Mouse (Mus musculus): ENCODE measurements around the gene Cdc7. TPM values are rescaled to one million over a fixed set of nuclear protein-coding genes. Genes with fewer than 3 reads are reported as not detected.

The Cdc7 gene
- 63.7 and 65.3 TPM in 2 replicates for polyA plus RNA-seq (2016; fragmentation: Nextera tagmentation; extraction: Ambion mirVana)

- Histone ChIP-seq H3K27me3 (replicated peaks; ENCODE audit: low read depth, poor library complexity, severe bottlenecking) (no peaks in the 10 kb centered on the region), H3K27ac (replicated peaks) (peak within 1 kb of the TSS; percentile 96), H3K36me3 (replicated peaks) (peaks cover 22% of the 10 kb centered on the region), H3K4me3 (peak within 1 kb of the TSS; percentile 96), H3K4me1 (peaks cover 20% of the 10 kb centered on the region), H3K9me3 (no peaks in the 10 kb centered on the region)
- peak; percentile 96 for DNase-seq (ENCODE audit: low spot score)
- WGBS, result 7% methylated on average over 54 of the region's 54 CpGs
Observed at GRCm38 (mm10) chr5:106963584-106964512, at the start of gene Cdc7. Gene Cdc7, plus strand, starts transcription at chr5:106964322.

GRCm38 (mm10) chr5:106919315-106919714 is 44.8 kb upstream of the Cdc7 start:
- Histone ChIP-seq H3K27me3 (replicated peaks; ENCODE audit: low read depth, poor library complexity, severe bottlenecking) (no peaks in the 10 kb centered on the region), H3K4me1 (no peaks in the 10 kb centered on the region), H3K4me3 (no peak overlapping the region), H3K36me3 (replicated peaks) (0 out of 2 replicates have a peak, but pooled peaks cover 3% of the 10 kb centered on the region), H3K27ac (replicated peaks) (no peak overlapping the region), H3K9me3 (no peaks in the 10 kb centered on the region)
- no peak for DNase-seq (ENCODE audit: low spot score)

- H3K4me3 ChIP-seq, result peak within 1 kb of the TSS; percentile 85
- H3K27ac ChIP-seq (replicated peaks), result peak within 1 kb of the TSS; percentile 93
- H3K9me3 ChIP-seq, result no peaks in the 10 kb centered on the region
- under 1% methylated on average over 70 of the region's 76 CpGs for WGBS
- 0 out of 2 replicates have a peak, but pooled peaks cover 3% of the 10 kb centered on the region for H3K36me3 ChIP-seq (replicated peaks)
- DNase-seq (ENCODE audit: low spot score), result peak; percentile 84
- peaks cover 8% of the 10 kb centered on the region; the same call in 1 of the 2 replicates for H3K4me1 ChIP-seq
- H3K27me3 ChIP-seq (replicated peaks; ENCODE audit: low read depth, poor library complexity, severe bottlenecking), result no peaks in the 10 kb centered on the region
Observed at GRCm38 (mm10) chr5:106925488-106926368, 38.4 kb upstream of the Cdc7 start, which contains the start of gene Hfm1. Gene Hfm1, minus strand, starts transcription at chr5:106926321.

- peak overlapping the region; percentile 93 for H3K27ac ChIP-seq (replicated peaks)
- H3K9me3 ChIP-seq, result no peaks in the 10 kb centered on the region
- DNase-seq (ENCODE audit: low spot score), result no peak
- no peaks in the 10 kb centered on the region for H3K27me3 ChIP-seq (replicated peaks; ENCODE audit: low read depth, poor library complexity, severe bottlenecking)
- no peaks in the 10 kb centered on the region for H3K36me3 ChIP-seq (replicated peaks)
- peaks cover 8% of the 10 kb centered on the region; the same call in 1 of the 2 replicates for H3K4me1 ChIP-seq
- H3K4me3 ChIP-seq, result peak overlapping the region; percentile 85
- 36% methylated on average over 4 of the region's 4 CpGs for WGBS
Observed at GRCm38 (mm10) chr5:106926369-106926686, 37.8 kb upstream of the Cdc7 start.

- no peak for DNase-seq (ENCODE audit: low spot score)
- H3K9me3 ChIP-seq, result no peaks in the 10 kb centered on the region
- no peak overlapping the region for H3K27ac ChIP-seq (replicated peaks)
- no peaks in the 10 kb centered on the region for H3K36me3 ChIP-seq (replicated peaks)
- H3K27me3 ChIP-seq (replicated peaks; ENCODE audit: low read depth, poor library complexity, severe bottlenecking), result no peaks in the 10 kb centered on the region
- H3K4me3 ChIP-seq, result no peak overlapping the region
- WGBS, result 77% methylated on average over 4 of the region's 4 CpGs
- H3K4me1 ChIP-seq, result peaks cover 8% of the 10 kb centered on the region; the same call in 1 of the 2 replicates
Observed at GRCm38 (mm10) chr5:106927996-106928395, 36.1 kb upstream of the Cdc7 start.

- Histone ChIP-seq H3K9me3 (no peaks in the 10 kb centered on the region), H3K27ac (replicated peaks) (no peak overlapping the region), H3K36me3 (replicated peaks) (no peaks in the 10 kb centered on the region), H3K4me3 (no peak overlapping the region), H3K4me1 (no peaks in the 10 kb centered on the region), H3K27me3 (replicated peaks; ENCODE audit: low read depth, poor library complexity, severe bottlenecking) (no peaks in the 10 kb centered on the region)
- 77% methylated on average over 4 of the region's 4 CpGs for WGBS
- DNase-seq (ENCODE audit: low spot score), result no peak
Observed at GRCm38 (mm10) chr5:106946342-106946741, 17.8 kb upstream of the Cdc7 start.

GRCm38 (mm10) chr5:106948683-106949082 is 15.4 kb upstream of the Cdc7 start:
- H3K36me3 ChIP-seq (replicated peaks), result no peaks in the 10 kb centered on the region
- 85% methylated on average over 6 of the region's 6 CpGs for WGBS
- DNase-seq (ENCODE audit: low spot score), result no peak
- no peak overlapping the region for H3K4me3 ChIP-seq
- H3K27ac ChIP-seq (replicated peaks), result no peak overlapping the region
- H3K4me1 ChIP-seq, result no peaks in the 10 kb centered on the region
- H3K27me3 ChIP-seq (replicated peaks; ENCODE audit: low read depth, poor library complexity, severe bottlenecking), result no peaks in the 10 kb centered on the region
- no peaks in the 10 kb centered on the region for H3K9me3 ChIP-seq

GRCm38 (mm10) chr5:106956467-106956866 is 7.7 kb upstream of the Cdc7 start:
- Histone ChIP-seq H3K36me3 (replicated peaks) (no peaks in the 10 kb centered on the region), H3K27ac (replicated peaks) (no peak overlapping the region), H3K9me3 (0 out of 2 replicates have a peak, but pooled peaks cover 2% of the 10 kb centered on the region), H3K4me1 (no peaks in the 10 kb centered on the region), H3K27me3 (replicated peaks; ENCODE audit: low read depth, poor library complexity, severe bottlenecking) (no peaks in the 10 kb centered on the region), H3K4me3 (no peak overlapping the region)
- no peak for DNase-seq (ENCODE audit: low spot score)
- WGBS, result 56% methylated on average over 3 of the region's 3 CpGs

GRCm38 (mm10) chr5:106959031-106959430 is 5.1 kb upstream of the Cdc7 start:
- 85% methylated on average over 3 of the region's 3 CpGs for WGBS

GRCm38 (mm10) chr5:106960451-106960850 is 3.7 kb upstream of the Cdc7 start:
- no peak for DNase-seq (ENCODE audit: low spot score)
- no peaks in the 10 kb centered on the region for H3K36me3 ChIP-seq (replicated peaks)
- H3K4me3 ChIP-seq, result no peak overlapping the region
- H3K27me3 ChIP-seq (replicated peaks; ENCODE audit: low read depth, poor library complexity, severe bottlenecking), result no peaks in the 10 kb centered on the region
- no peaks in the 10 kb centered on the region for H3K9me3 ChIP-seq
- 86% methylated on average over 2 of the region's 2 CpGs for WGBS
- H3K4me1 ChIP-seq, result peaks cover 13% of the 10 kb centered on the region
- H3K27ac ChIP-seq (replicated peaks), result no peak overlapping the region

More at GRCm38 (mm10) chr5:106959031-106959430, 5.1 kb upstream of the Cdc7 start:
- Histone ChIP-seq H3K9me3 (0 out of 2 replicates have a peak, but pooled peaks cover under 1% of the 10 kb centered on the region), H3K4me1 (peaks cover 6% of the 10 kb centered on the region), H3K27ac (replicated peaks) (no peak overlapping the region), H3K27me3 (replicated peaks; ENCODE audit: low read depth, poor library complexity, severe bottlenecking) (no peaks in the 10 kb centered on the region), H3K4me3 (no peak overlapping the region), H3K36me3 (replicated peaks) (no peaks in the 10 kb centered on the region)
- DNase-seq (ENCODE audit: low spot score), result no peak

- peaks cover 20% of the 10 kb centered on the region for H3K4me1 ChIP-seq
- peak overlapping the region; percentile 96 for H3K27ac ChIP-seq (replicated peaks)
- H3K4me3 ChIP-seq, result peak overlapping the region; percentile 96
- H3K9me3 ChIP-seq, result no peaks in the 10 kb centered on the region
- no peak for DNase-seq (ENCODE audit: low spot score)
- WGBS, result under 1% methylated on average over 41 of the region's 41 CpGs
- peaks cover 30% of the 10 kb centered on the region for H3K36me3 ChIP-seq (replicated peaks)
- H3K27me3 ChIP-seq (replicated peaks; ENCODE audit: low read depth, poor library complexity, severe bottlenecking), result no peaks in the 10 kb centered on the region
Observed at GRCm38 (mm10) chr5:106964513-106965014, 442 bp downstream of the Cdc7 start.

GRCm38 (mm10) chr5:106966443-106966842 is 2.3 kb downstream of the Cdc7 start:
- peaks cover 20% of the 10 kb centered on the region for H3K4me1 ChIP-seq
- H3K4me3 ChIP-seq, result no peak overlapping the region
- no peak overlapping the region for H3K27ac ChIP-seq (replicated peaks)
- H3K36me3 ChIP-seq (replicated peaks), result peaks cover 48% of the 10 kb centered on the region
- whole genome bisulfite sequencing, result 94% methylated on average over 3 of the region's 3 CpGs
- no peaks in the 10 kb centered on the region for H3K27me3 ChIP-seq (replicated peaks; ENCODE audit: low read depth, poor library complexity, severe bottlenecking)
- H3K9me3 ChIP-seq, result no peaks in the 10 kb centered on the region
- no peak for DNase-seq (ENCODE audit: low spot score)

Measured in embryonic facial prominence, embryonic 10.5 days (tissue).